ENCODE assay signal across 9 mouse cellular contexts in genomic region chr1:90969347-90969784, GRCm38 (mm10). TPM values are rescaled to one million over a fixed set of nuclear protein-coding genes. Genes with fewer than 3 reads are reported as not detected.
DNase-seq lines count a peak whose midpoint lies in the region; ATAC-seq lines count a peak whose summit lies in the region.
"Had no signal": no experiment of that assay in that cellular context is flagged by ENCODE, and none has a peak within 500 bp of the region (broad histone marks: within the 10 kb centered on the region; RNA-seq: fewer than 3 reads in every experiment).

Gene Rab17, minus strand, starts transcription at chr1:90969661.

- DNase-seq in heart, postnatal 25 days (ENCODE audit: low spot score): no peak
- DNase-seq in intestine, embryonic 14.5 days (ENCODE audit: low spot score): peak; percentile 81
- DNase-seq in lung, postnatal 4 days: peak; percentile 73 to 83
- DNase-seq in frontal cortex, postnatal 14 days (ENCODE audit: low spot score in 2 of 2): no peak
- DNase-seq in left cerebral cortex, adult 9 months (ENCODE audit: low spot score in 2 of 2): no peak
- no peak for DNase-seq in thymus, adult 18-20 months

- H3K9ac ChIP-seq in heart, embryonic 15.5 days: peak within 1 kb of the TSS; percentile 29; the same call in 1 of the 2 replicates
- 0 out of 2 replicates have a peak within 1 kb of the TSS, but pooled peaks have one; percentile 11 for H3K9ac ChIP-seq in intestine, embryonic 14.5 days (ENCODE audit: low read length)
- H3K9ac ChIP-seq in limb, embryonic 13.5 days: no peak within 1 kb of the TSS

- intact Hi-C loops in heart, postnatal 25 days (cut with DNase I): no loop called here

- 0 out of 2 replicates have a peak within 1 kb of the TSS, but pooled peaks have one; percentile 16 for H3K4me3 ChIP-seq in heart, embryonic 15.5 days
- H3K4me3 ChIP-seq in intestine, embryonic 14.5 days (ENCODE audit: low read depth, low read length): peak within 1 kb of the TSS; percentile 23
- no peak within 1 kb of the TSS for H3K4me3 ChIP-seq in limb, embryonic 13.5 days

- WGBS in heart, embryonic 15.5 days: 37% methylated on average over 9 of the region's 9 CpGs
- WGBS in intestine, embryonic 14.5 days: 8% methylated on average over 9 of the region's 9 CpGs
- WGBS in limb, embryonic 13.5 days: 17% methylated on average over 9 of the region's 9 CpGs

- no peaks in the 10 kb centered on the region for H3K27me3 ChIP-seq in heart, embryonic 15.5 days
- no peaks in the 10 kb centered on the region for H3K27me3 ChIP-seq in intestine, embryonic 14.5 days (replicated peaks; ENCODE audit: control insufficient read depth, insufficient read depth, low read length)
- 0 out of 2 replicates have a peak, but pooled peaks cover 7% of the 10 kb centered on the region for H3K27me3 ChIP-seq in limb, embryonic 13.5 days

- no peak for ATAC-seq in heart, embryonic 15.5 days (replicated peaks; ENCODE audit: insufficient number of reproducible peaks, insufficient read depth, low FRiP score, low read depth)
- ATAC-seq in intestine, embryonic 14.5 days (replicated peaks; ENCODE audit: low FRiP score, low TSS enrichment, low read depth): peak; percentile 74
- no peak for ATAC-seq in limb, embryonic 13.5 days (ENCODE audit: low FRiP score, low read depth)

- no peaks in the 10 kb centered on the region for H3K36me3 ChIP-seq in heart, embryonic 15.5 days
- H3K36me3 ChIP-seq in intestine, embryonic 14.5 days (ENCODE audit: control insufficient read depth, insufficient read depth, low read length): no peaks in the 10 kb centered on the region
- no peaks in the 10 kb centered on the region for H3K36me3 ChIP-seq in limb, embryonic 13.5 days

- H3K9me3 ChIP-seq in heart, embryonic 15.5 days (replicated peaks): no peaks in the 10 kb centered on the region
- H3K9me3 ChIP-seq in intestine, embryonic 14.5 days (ENCODE audit: control insufficient read depth, low read length): no peaks in the 10 kb centered on the region
- no peaks in the 10 kb centered on the region for H3K9me3 ChIP-seq in limb, embryonic 13.5 days

- peaks cover 52% of the 10 kb centered on the region for H3K4me1 ChIP-seq in heart, embryonic 15.5 days (replicated peaks)
- H3K4me1 ChIP-seq in intestine, embryonic 14.5 days (replicated peaks; ENCODE audit: control insufficient read depth, insufficient read depth, low read length): peaks cover 22% of the 10 kb centered on the region
- peaks cover 26% of the 10 kb centered on the region for H3K4me1 ChIP-seq in limb, embryonic 13.5 days

- peak within 1 kb of the TSS; percentile 44 for H3K4me2 ChIP-seq in heart, embryonic 15.5 days
- H3K4me2 ChIP-seq in intestine, embryonic 14.5 days (ENCODE audit: low read length): peak within 1 kb of the TSS; percentile 41
- H3K4me2 ChIP-seq in limb, embryonic 13.5 days (replicated peaks): peak within 1 kb of the TSS; percentile 31

- H3K27ac ChIP-seq in heart, embryonic 15.5 days: 0 out of 2 replicates have a peak within 1 kb of the TSS, but pooled peaks have one; percentile 13
- H3K27ac ChIP-seq in intestine, embryonic 14.5 days (ENCODE audit: low read depth): peak within 1 kb of the TSS; percentile 69
- H3K27ac ChIP-seq in limb, embryonic 13.5 days: no peak within 1 kb of the TSS

RNA-seq across cellular contexts. Expression of gene Rab17, which starts in this region (rescaled TPM):
- 2.9 and 3.0 TPM in 2 replicates for polyA plus RNA-seq in heart, embryonic 15.5 days (2015; fragmentation: Nextera tagmentation; extraction: Ambion mirVana)
- 1 to 10 TPM; 2.1 to 3.2 TPM for total RNA-seq in heart, postnatal 25 days (2021)
- polyA plus RNA-seq in intestine, embryonic 14.5 days (2014; fragmentation: Nextera tagmentation; extraction: Ambion mirVana): 21.2 and 22.8 TPM in 2 replicates
- polyA plus RNA-seq in limb, embryonic 13.5 days (2015; fragmentation: Nextera tagmentation; extraction: Ambion mirVana): 0.69 and 1.0 TPM in 2 replicates
- polyA plus RNA-seq: brain, embryonic 14.5 days had no signal

Comparison
In these comparisons a context has a peak if more than half of its experiments do, and no peak if none do; other contexts are left out.
1. DNase-seq: peak in intestine, embryonic 14.5 days (single experiment) and lung, postnatal 4 days (2 of 2); none in heart, postnatal 25 days (single experiment), frontal cortex, postnatal 14 days (0 of 2), left cerebral cortex, adult 9 months (0 of 2) and thymus, adult 18-20 months (0 of 2).
2. Peak in every context shown above with its lines, with median percentiles within 50 percentile points of each other: H3K4me2 ChIP-seq.